Mouse (Mus musculus) thymus, adult 2 months (tissue): ENCODE measurements around the gene Syt17.

Experiments used
- CTCF ChIP-seq: fragments of 200-500 bp; IDR thresholded peaks from 2 replicates; pipeline ENCODE4 v1.5.1; 2012; ENCODE audit warnings: mild to moderate bottlenecking, control low read depth, low read length, moderate library complexity, borderline replicate concordance; ENCODE audit not compliant: control insufficient read depth, poor library complexity, insufficient read depth; ENCODE audit errors: extremely low read depth
- POLR2A ChIP-seq: fragments of 200-500 bp; IDR thresholded peaks from 2 replicates; pipeline ENCODE4 v1.6.1; 2012; ENCODE audit warnings: mild to moderate bottlenecking, low read length, control low read depth, moderate library complexity; ENCODE audit not compliant: control insufficient read depth, poor library complexity, insufficient read depth; ENCODE audit errors: extremely low read depth

DNA sequence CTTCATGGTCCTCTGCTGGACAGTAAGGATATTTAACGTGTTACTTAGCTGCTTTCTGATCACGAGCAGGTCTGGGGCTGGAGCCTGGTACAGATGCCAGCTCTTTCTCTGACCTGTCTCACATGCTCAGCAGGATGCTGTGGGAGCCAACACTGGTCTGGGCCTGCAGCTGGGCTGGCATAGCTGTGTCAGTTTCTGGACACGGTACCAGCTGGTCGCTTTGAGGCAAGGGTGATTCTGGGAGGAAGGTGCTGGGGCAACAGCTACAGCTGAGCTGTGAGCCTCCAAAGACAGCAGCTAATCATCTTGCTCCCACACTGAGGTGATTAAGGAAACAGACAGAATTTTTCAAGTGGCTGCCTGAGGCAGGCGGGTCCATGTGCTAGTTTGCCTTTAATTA is 46.1 kb downstream of the Syt17 start:
- TF ChIP-seq CTCF (no peak), POLR2A (no peak)
